Mouse (Mus musculus) embryonic facial prominence, embryonic 10.5 days (tissue): ENCODE measurements at regions not wholly inside any gene's neighbourhood (a gene's known extent, or its start where the extent isn't known, plus 50 kb on each side); places are given as distances from the start of the nearest gene placed in this dataset.
A peak's percentile ranks its signal among the peaks of the same experiment; 100 is the strongest.
"Not testable (repeated sequence)": the region's sequence is repeated elsewhere in the genome, so short reads cannot be mapped to it uniquely, and the experiment has no call there.

Source experiments
- DNase-seq: peaks from one replicate; pipeline ENCODE4 v3.0.0-alpha.2; 2017; ENCODE audit warnings: low spot score
- H3K27ac ChIP-seq: fragments of 300-500 bp; sonication (generic); replicated peaks from 2 replicates; pipeline ENCODE4 v1.5.1; 2016; ENCODE audit warnings: mild to moderate bottlenecking
- H3K27me3 ChIP-seq: fragments of 300-500 bp; sonication (generic); replicated peaks from 2 replicates; pipeline ENCODE4 v1.6.1; 2016; ENCODE audit warnings: low read depth, mild to moderate bottlenecking; ENCODE audit not compliant: poor library complexity, severe bottlenecking
- H3K36me3 ChIP-seq: fragments of 300-500 bp; sonication (generic); replicated peaks from 2 replicates; pipeline ENCODE4 v1.6.1; 2016; ENCODE audit warnings: mild to moderate bottlenecking, moderate library complexity
- H3K4me1 ChIP-seq: fragments of 300-500 bp; sonication (generic); 2 replicates; pipeline ENCODE4 v1.6.1; 2016
- H3K4me3 ChIP-seq: fragments of 300-500 bp; sonication (generic); 2 replicates; pipeline ENCODE4 v1.5.1; 2016; ENCODE audit warnings: mild to moderate bottlenecking, moderate library complexity
- H3K9me3 ChIP-seq: fragments of 300-500 bp; sonication (generic); 2 replicates; pipeline ENCODE4 v1.6.1; 2016; ENCODE audit warnings: mild to moderate bottlenecking
- WGBS: fragments of 180-500 bp; shearing (Covaris S2); methylation state at CpG from one replicate; pipeline ENCODE4 v1.1.7; 2016; 5-methylcytosine and 5-hydroxymethylcytosine counted together

GRCm38 (mm10) chr10:120691451-120691850 is 207.4 kb downstream of the Msrb3 start:
- 77% methylated on average over 3 of the region's 3 CpGs for WGBS
- Histone ChIP-seq H3K27me3 (peaks cover 33% of the 10 kb centered on the region), H3K36me3 (no peaks in the 10 kb centered on the region), H3K4me1 (peaks cover 34% of the 10 kb centered on the region), H3K4me3 (no peak overlapping the region), H3K27ac (0 out of 2 replicates have a peak overlapping the region, but pooled peaks have one; percentile 24), H3K9me3 (no peaks in the 10 kb centered on the region)
- DNase-seq, result no peak

- no peak overlapping the region for H3K4me3 ChIP-seq
- WGBS, result 70% methylated on average over 10 of the region's 10 CpGs
- no peak for DNase-seq
Observed at GRCm38 (mm10) chr10:120686123-120686522, 209.9 kb upstream of the Hmga2 start.

GRCm38 (mm10) chr10:120682021-120682420 is 205.8 kb upstream of the Hmga2 start:
- H3K4me3 ChIP-seq, result no peak overlapping the region
- no peak for DNase-seq
- peaks cover 24% of the 10 kb centered on the region for H3K4me1 ChIP-seq
- no peaks in the 10 kb centered on the region for H3K9me3 ChIP-seq
- peaks cover 2% of the 10 kb centered on the region; the same call in 1 of the 2 replicates for H3K27me3 ChIP-seq
- H3K27ac ChIP-seq, result no peak overlapping the region
- H3K36me3 ChIP-seq, result no peaks in the 10 kb centered on the region
- WGBS, result 81% methylated on average over 10 of the region's 10 CpGs

More at GRCm38 (mm10) chr10:120686123-120686522, 209.9 kb upstream of the Hmga2 start:
- Histone ChIP-seq H3K27me3 (no peaks in the 10 kb centered on the region), H3K4me1 (0 out of 2 replicates have a peak, but pooled peaks cover 9% of the 10 kb centered on the region), H3K36me3 (no peaks in the 10 kb centered on the region), H3K27ac (no peak overlapping the region), H3K9me3 (no peaks in the 10 kb centered on the region)

GRCm38 (mm10) chr10:120679982-120680381 is 203.7 kb upstream of the Hmga2 start:
- Histone ChIP-seq H3K27me3 (peaks cover 7% of the 10 kb centered on the region; the same call in 1 of the 2 replicates), H3K9me3 (no peaks in the 10 kb centered on the region), H3K4me3 (no peak overlapping the region), H3K4me1 (peaks cover 22% of the 10 kb centered on the region), H3K36me3 (no peaks in the 10 kb centered on the region), H3K27ac (no peak overlapping the region)
- WGBS, result 82% methylated on average over 6 of the region's 6 CpGs
- DNase-seq, result no peak

GRCm38 (mm10) chr10:120678277-120678676 is 202.0 kb upstream of the Hmga2 start:
- Histone ChIP-seq H3K4me3 (no peak overlapping the region), H3K27me3 (peaks cover 7% of the 10 kb centered on the region; the same call in 1 of the 2 replicates), H3K27ac (peak overlapping the region; percentile 3; the same call in 1 of the 2 replicates), H3K4me1 (peaks cover 34% of the 10 kb centered on the region), H3K36me3 (no peaks in the 10 kb centered on the region), H3K9me3 (no peaks in the 10 kb centered on the region)
- DNase-seq, result peak; percentile 43
- WGBS, result 43% methylated on average over 8 of the region's 8 CpGs

- 84% methylated on average over 4 of the region's 4 CpGs for WGBS
- no peaks in the 10 kb centered on the region for H3K36me3 ChIP-seq
- DNase-seq, result no peak
Observed at GRCm38 (mm10) chr10:120675369-120675768, 199.1 kb upstream of the Hmga2 start.

GRCm38 (mm10) chr10:120674321-120675045 is 198.2 kb upstream of the Hmga2 start:
- Histone ChIP-seq H3K9me3 (no peaks in the 10 kb centered on the region), H3K27me3 (peaks cover 7% of the 10 kb centered on the region; the same call in 1 of the 2 replicates), H3K27ac (no peak overlapping the region), H3K4me1 (peaks cover 29% of the 10 kb centered on the region), H3K4me3 (no peak overlapping the region), H3K36me3 (no peaks in the 10 kb centered on the region)
- 62% methylated on average over 10 of the region's 10 CpGs for WGBS
- DNase-seq, result no peak

More at GRCm38 (mm10) chr10:120675369-120675768, 199.1 kb upstream of the Hmga2 start:
- H3K4me3 ChIP-seq, result no peak overlapping the region
- no peak overlapping the region for H3K27ac ChIP-seq
- peaks cover 29% of the 10 kb centered on the region for H3K4me1 ChIP-seq
- no peaks in the 10 kb centered on the region for H3K9me3 ChIP-seq
- peaks cover 7% of the 10 kb centered on the region; the same call in 1 of the 2 replicates for H3K27me3 ChIP-seq

GRCm38 (mm10) chr10:120667678-120668031 is 191.4 kb upstream of the Hmga2 start:
- H3K27ac ChIP-seq, H3K27me3 ChIP-seq, H3K36me3 ChIP-seq, H3K4me3 ChIP-seq, H3K9me3 ChIP-seq, H3K4me1 ChIP-seq, DNase-seq: not testable (repeated sequence)
- WGBS, result 97% methylated on average over 7 of the region's 7 CpGs

- Histone ChIP-seq H3K36me3 (no peaks in the 10 kb centered on the region), H3K9me3 (no peaks in the 10 kb centered on the region), H3K4me3 (no peak overlapping the region), H3K27me3 (no peaks in the 10 kb centered on the region), H3K4me1 (0 out of 2 replicates have a peak, but pooled peaks cover 4% of the 10 kb centered on the region), H3K27ac (no peak overlapping the region)
- 63% methylated on average over 12 of the region's 12 CpGs for WGBS
- peak; percentile 77 for DNase-seq
Observed at GRCm38 (mm10) chr10:120666985-120667677, 190.9 kb upstream of the Hmga2 start.

GRCm38 (mm10) chr10:120666202-120666860 is 190.1 kb upstream of the Hmga2 start:
- DNase-seq, result no peak
- H3K4me1 ChIP-seq, result 0 out of 2 replicates have a peak, but pooled peaks cover 4% of the 10 kb centered on the region
- 87% methylated on average over 7 of the region's 7 CpGs for WGBS

GRCm38 (mm10) chr10:120665670-120666069 is 189.4 kb upstream of the Hmga2 start:
- WGBS, result 72% methylated on average over 5 of the region's 5 CpGs
- DNase-seq, result no peak
- H3K27me3 ChIP-seq, result no peaks in the 10 kb centered on the region
- H3K4me1 ChIP-seq, result peaks cover 7% of the 10 kb centered on the region
- no peaks in the 10 kb centered on the region for H3K9me3 ChIP-seq
- H3K4me3 ChIP-seq, result no peak overlapping the region
- H3K36me3 ChIP-seq, result no peaks in the 10 kb centered on the region
- peak overlapping the region; percentile 5; the same call in 1 of the 2 replicates for H3K27ac ChIP-seq

More at GRCm38 (mm10) chr10:120666202-120666860, 190.1 kb upstream of the Hmga2 start:
- Histone ChIP-seq H3K4me3 (no peak overlapping the region), H3K27me3 (no peaks in the 10 kb centered on the region), H3K36me3 (no peaks in the 10 kb centered on the region), H3K27ac (peak overlapping the region; percentile 5; the same call in 1 of the 2 replicates), H3K9me3 (no peaks in the 10 kb centered on the region)

GRCm38 (mm10) chr10:120664419-120664818 is 188.2 kb upstream of the Hmga2 start:
- H3K27ac ChIP-seq, result no peak overlapping the region
- no peak for DNase-seq
- no peaks in the 10 kb centered on the region for H3K27me3 ChIP-seq
- no peaks in the 10 kb centered on the region for H3K9me3 ChIP-seq
- no peak overlapping the region for H3K4me3 ChIP-seq
- WGBS, result 87% methylated on average over 5 of the region's 5 CpGs
- peaks cover 16% of the 10 kb centered on the region for H3K4me1 ChIP-seq
- no peaks in the 10 kb centered on the region for H3K36me3 ChIP-seq
